Mouse (Mus musculus): ENCODE measurements around the gene Trim41. TPM values are rescaled to one million over a fixed set of nuclear protein-coding genes. Genes with fewer than 3 reads are reported as not detected.

Trim41 gene
- polyA plus RNA-seq, 1 experiment from 2014 or later, result 5.7 TPM

GRCm38 (mm10) chr11:48842378-48842792 lies 25.2 kb upstream of the Trim41 start:
- Histone ChIP-seq H3K9ac (ENCODE audit: low read length) (no peak overlapping the region), H3K4me1 (ENCODE audit: control insufficient read depth, insufficient read depth, low read length) (no peaks in the 10 kb centered on the region), H3K4me3 (ENCODE audit: low read depth, low read length) (no peak overlapping the region), H3K36me3 (ENCODE audit: control insufficient read depth, insufficient read depth, low read length) (no peaks in the 10 kb centered on the region), H3K27me3 (ENCODE audit: control insufficient read depth, insufficient read depth, low read length) (no peaks in the 10 kb centered on the region), H3K9me3 (ENCODE audit: control insufficient read depth, low read length) (no peaks in the 10 kb centered on the region), H3K27ac (replicated peaks; ENCODE audit: low read depth, low read length) (no peak overlapping the region), H3K4me2 (ENCODE audit: low read depth, severe bottlenecking) (no peak overlapping the region)
- 86% methylated on average over 4 of the region's 4 CpGs for WGBS
- DNase-seq (ENCODE audit: low spot score), result no peak
- ATAC-seq (ENCODE audit: insufficient number of reproducible peaks, low FRiP score, low TSS enrichment, low read depth), result no peak

GRCm38 (mm10) chr11:48841213-48841612 lies 24.1 kb upstream of the Trim41 start:
- H3K36me3 ChIP-seq (ENCODE audit: control insufficient read depth, insufficient read depth, low read length), result no peaks in the 10 kb centered on the region
- no peak overlapping the region for H3K4me3 ChIP-seq (ENCODE audit: low read depth, low read length)
- DNase-seq (ENCODE audit: low spot score), result no peak
- H3K4me2 ChIP-seq (ENCODE audit: low read depth, severe bottlenecking), result no peak overlapping the region
- no peaks in the 10 kb centered on the region for H3K4me1 ChIP-seq (ENCODE audit: control insufficient read depth, insufficient read depth, low read length)
- no peaks in the 10 kb centered on the region for H3K9me3 ChIP-seq (ENCODE audit: control insufficient read depth, low read length)
- H3K9ac ChIP-seq (ENCODE audit: low read length), result no peak overlapping the region
- peaks cover 4% of the 10 kb centered on the region for H3K27me3 ChIP-seq (ENCODE audit: control insufficient read depth, insufficient read depth, low read length)
- H3K27ac ChIP-seq (replicated peaks; ENCODE audit: low read depth, low read length), result no peak overlapping the region
- no peak for ATAC-seq (ENCODE audit: insufficient number of reproducible peaks, low FRiP score, low TSS enrichment, low read depth)
- WGBS, result 87% methylated on average over 5 of the region's 5 CpGs

DNA sequence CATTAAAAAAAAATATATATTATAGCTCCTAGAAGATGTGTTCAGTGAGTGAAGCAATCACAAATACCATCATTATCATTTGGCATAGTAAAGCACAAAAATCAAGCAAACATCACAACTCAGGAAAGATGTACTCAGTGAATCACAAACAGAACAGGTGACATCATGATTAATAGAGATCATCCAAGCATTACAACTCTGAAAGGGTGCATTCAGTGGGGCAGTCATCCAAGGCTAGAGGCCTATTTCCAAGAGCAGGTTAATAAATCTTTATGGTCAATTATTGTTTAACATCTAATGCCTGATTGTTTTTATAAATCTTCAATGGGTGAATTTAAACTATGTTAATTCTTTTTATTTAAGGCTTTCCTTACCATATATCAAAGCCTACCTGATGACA lies 23.7 kb upstream of the Trim41 start:
- no peaks in the 10 kb centered on the region for H3K9me3 ChIP-seq (ENCODE audit: control insufficient read depth, low read length)
- H3K27me3 ChIP-seq (ENCODE audit: control insufficient read depth, insufficient read depth, low read length), result peaks cover 5% of the 10 kb centered on the region
- no peak overlapping the region for H3K9ac ChIP-seq (ENCODE audit: low read length)

GRCm38 (mm10) chr11:48838879-48839680 lies 21.9 kb upstream of the Trim41 start:
- H3K4me1 ChIP-seq (ENCODE audit: control insufficient read depth, insufficient read depth, low read length), result no peaks in the 10 kb centered on the region
- WGBS, result 71% methylated on average over 10 of the region's 10 CpGs
- peaks cover 5% of the 10 kb centered on the region for H3K27me3 ChIP-seq (ENCODE audit: control insufficient read depth, insufficient read depth, low read length)
- no peak for ATAC-seq (ENCODE audit: insufficient number of reproducible peaks, low FRiP score, low TSS enrichment, low read depth)
- no peaks in the 10 kb centered on the region for H3K9me3 ChIP-seq (ENCODE audit: control insufficient read depth, low read length)
- no peak for DNase-seq (ENCODE audit: low spot score)
- peak overlapping the region; percentile 95 for H3K4me2 ChIP-seq (ENCODE audit: low read depth, severe bottlenecking)
- no peak overlapping the region for H3K9ac ChIP-seq (ENCODE audit: low read length)
- H3K27ac ChIP-seq (replicated peaks; ENCODE audit: low read depth, low read length), result no peak overlapping the region
- no peak overlapping the region for H3K4me3 ChIP-seq (ENCODE audit: low read depth, low read length)
- H3K36me3 ChIP-seq (ENCODE audit: control insufficient read depth, insufficient read depth, low read length), result no peaks in the 10 kb centered on the region

More for the DNA sequence above, 23.7 kb upstream of the Trim41 start:
- DNase-seq (ENCODE audit: low spot score) (no peak), ATAC-seq (ENCODE audit: insufficient number of reproducible peaks, low FRiP score, low TSS enrichment, low read depth) (no peak)
- Histone ChIP-seq H3K36me3 (ENCODE audit: control insufficient read depth, insufficient read depth, low read length) (no peaks in the 10 kb centered on the region), H3K4me2 (ENCODE audit: low read depth, severe bottlenecking) (no peak overlapping the region), H3K4me3 (ENCODE audit: low read depth, low read length) (no peak overlapping the region), H3K27ac (replicated peaks; ENCODE audit: low read depth, low read length) (no peak overlapping the region), H3K4me1 (ENCODE audit: control insufficient read depth, insufficient read depth, low read length) (no peaks in the 10 kb centered on the region)

DNA sequence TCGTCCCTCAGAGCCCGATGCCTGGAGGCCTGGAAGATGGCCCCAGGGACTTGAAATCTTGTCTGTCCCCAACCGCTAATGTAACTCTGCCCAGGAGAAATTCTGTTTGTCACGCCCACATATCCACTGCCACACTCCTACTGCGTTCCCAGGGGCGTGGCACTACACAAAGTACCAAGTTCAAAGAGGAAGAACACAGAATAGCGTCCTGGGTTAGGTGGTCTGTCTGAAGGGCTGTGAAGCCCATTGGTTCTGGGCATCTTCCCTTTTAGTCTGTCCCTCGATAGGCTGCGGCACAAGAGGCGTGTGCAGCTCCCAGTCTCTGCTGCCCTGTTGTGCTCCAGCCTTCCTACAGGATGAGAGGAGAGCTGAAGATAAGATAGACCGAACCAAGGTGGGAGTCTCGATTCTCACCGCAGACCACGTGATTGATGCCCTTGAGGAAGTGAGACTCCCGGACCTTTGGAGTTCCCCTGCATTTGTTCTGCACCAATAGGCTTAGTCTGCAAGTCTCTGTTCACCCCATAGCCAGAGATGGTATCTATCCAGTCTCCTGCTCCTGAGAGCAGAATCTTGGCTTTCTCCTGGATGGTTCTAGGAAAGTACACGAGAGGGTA lies 21.1 kb upstream of the Trim41 start:
- Histone ChIP-seq H3K4me3 (ENCODE audit: low read depth, low read length) (peak overlapping the region; percentile 91), H3K27ac (replicated peaks; ENCODE audit: low read depth, low read length) (no peak overlapping the region), H3K4me1 (ENCODE audit: control insufficient read depth, insufficient read depth, low read length) (no peaks in the 10 kb centered on the region), H3K27me3 (ENCODE audit: control insufficient read depth, insufficient read depth, low read length) (peaks cover 5% of the 10 kb centered on the region), H3K36me3 (ENCODE audit: control insufficient read depth, insufficient read depth, low read length) (no peaks in the 10 kb centered on the region), H3K9ac (ENCODE audit: low read length) (peak overlapping the region; percentile 2), H3K9me3 (ENCODE audit: control insufficient read depth, low read length) (no peaks in the 10 kb centered on the region), H3K4me2 (ENCODE audit: low read depth, severe bottlenecking) (peak overlapping the region; percentile 95)
- DNase-seq (ENCODE audit: low spot score), result no peak
- 4% methylated on average over 16 of the region's 16 CpGs for WGBS
- ATAC-seq (ENCODE audit: insufficient number of reproducible peaks, low FRiP score, low TSS enrichment, low read depth), result no peak

DNA sequence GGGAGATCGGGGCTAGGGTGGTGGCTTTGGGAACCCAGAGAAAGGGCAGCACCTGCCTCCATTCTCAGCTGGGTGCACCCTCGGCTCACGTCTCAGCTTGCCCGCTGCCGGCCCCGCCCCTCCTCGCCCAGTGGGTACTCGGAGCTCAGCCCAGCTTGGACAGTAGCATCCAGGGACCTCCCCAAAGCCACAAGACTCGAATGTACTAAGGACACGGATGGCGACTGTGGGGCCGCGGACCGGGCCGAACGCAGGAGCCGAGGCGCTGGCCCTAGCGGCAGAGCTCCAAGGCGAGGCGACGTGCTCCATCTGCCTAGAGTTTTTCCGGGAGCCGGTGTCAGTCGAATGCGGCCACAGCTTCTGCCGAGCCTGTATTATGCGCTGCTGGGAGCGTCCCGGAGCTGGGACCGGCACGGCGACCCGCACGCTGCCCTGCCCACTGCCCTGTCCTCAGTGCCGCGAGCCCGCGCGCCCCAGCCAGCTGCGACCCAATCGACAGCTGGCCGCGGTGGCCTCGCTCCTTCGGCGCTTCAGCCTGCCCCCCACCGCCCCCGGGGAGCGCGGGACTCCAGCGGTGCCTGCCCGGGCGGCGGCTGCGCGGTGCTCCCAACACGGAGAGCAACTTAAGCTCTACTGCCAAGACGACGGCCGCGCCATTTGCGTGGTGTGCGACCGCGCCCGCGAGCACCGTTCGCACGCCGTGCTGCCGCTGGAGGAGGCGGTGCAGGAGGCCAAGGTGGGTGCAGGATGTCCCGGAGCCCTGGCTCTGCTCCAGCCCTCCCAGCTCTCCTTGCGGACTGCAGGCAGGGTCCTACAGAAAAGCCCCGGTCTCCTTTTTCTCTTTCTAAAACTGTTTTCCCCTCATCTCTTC lies 20.4 kb upstream of the Trim41 start:
- no peaks in the 10 kb centered on the region for H3K36me3 ChIP-seq (ENCODE audit: control insufficient read depth, insufficient read depth, low read length)

DNA sequence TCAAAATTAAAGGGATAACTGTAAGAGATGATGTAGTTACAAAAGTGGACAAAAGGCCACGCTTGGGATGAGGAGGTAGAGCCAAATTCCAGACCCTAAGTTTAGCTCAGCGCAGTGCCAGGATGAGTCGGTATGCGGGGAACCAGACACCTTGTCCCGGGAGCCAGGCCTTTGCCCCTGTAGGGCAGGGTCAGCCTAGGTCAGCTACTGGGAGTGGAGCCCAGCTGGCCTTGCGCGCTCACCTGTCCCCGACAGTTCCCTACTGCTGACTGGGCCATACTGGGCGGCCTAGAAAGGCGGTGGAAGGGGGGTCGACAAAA lies 19.8 kb upstream of the Trim41 start:
- Histone ChIP-seq H3K4me2 (ENCODE audit: low read depth, severe bottlenecking) (peak overlapping the region; percentile 95), H3K4me1 (ENCODE audit: control insufficient read depth, insufficient read depth, low read length) (no peaks in the 10 kb centered on the region), H3K9me3 (ENCODE audit: control insufficient read depth, low read length) (no peaks in the 10 kb centered on the region), H3K27me3 (ENCODE audit: control insufficient read depth, insufficient read depth, low read length) (peaks cover 5% of the 10 kb centered on the region), H3K4me3 (ENCODE audit: low read depth, low read length) (peak overlapping the region; percentile 91), H3K27ac (replicated peaks; ENCODE audit: low read depth, low read length) (no peak overlapping the region), H3K9ac (ENCODE audit: low read length) (no peak overlapping the region), H3K36me3 (ENCODE audit: control insufficient read depth, insufficient read depth, low read length) (no peaks in the 10 kb centered on the region)
- ATAC-seq (ENCODE audit: insufficient number of reproducible peaks, low FRiP score, low TSS enrichment, low read depth) (no peak), DNase-seq (ENCODE audit: low spot score) (no peak)
- 8% methylated on average over 11 of the region's 11 CpGs for WGBS

More for the DNA sequence above, 20.4 kb upstream of the Trim41 start:
- Histone ChIP-seq H3K9me3 (ENCODE audit: control insufficient read depth, low read length) (no peaks in the 10 kb centered on the region), H3K27ac (replicated peaks; ENCODE audit: low read depth, low read length) (no peak overlapping the region), H3K27me3 (ENCODE audit: control insufficient read depth, insufficient read depth, low read length) (peaks cover 5% of the 10 kb centered on the region), H3K4me3 (ENCODE audit: low read depth, low read length) (peak overlapping the region; percentile 91), H3K4me2 (ENCODE audit: low read depth, severe bottlenecking) (peak overlapping the region; percentile 95), H3K9ac (ENCODE audit: low read length) (peak overlapping the region; percentile 2), H3K4me1 (ENCODE audit: control insufficient read depth, insufficient read depth, low read length) (no peaks in the 10 kb centered on the region)
- under 1% methylated on average over 73 of the region's 77 CpGs for WGBS
- peak; percentile 11; the same call in 1 of the 2 replicates for ATAC-seq (ENCODE audit: insufficient number of reproducible peaks, low FRiP score, low TSS enrichment, low read depth)
- peak; percentile 65 for DNase-seq (ENCODE audit: low spot score)

DNA sequence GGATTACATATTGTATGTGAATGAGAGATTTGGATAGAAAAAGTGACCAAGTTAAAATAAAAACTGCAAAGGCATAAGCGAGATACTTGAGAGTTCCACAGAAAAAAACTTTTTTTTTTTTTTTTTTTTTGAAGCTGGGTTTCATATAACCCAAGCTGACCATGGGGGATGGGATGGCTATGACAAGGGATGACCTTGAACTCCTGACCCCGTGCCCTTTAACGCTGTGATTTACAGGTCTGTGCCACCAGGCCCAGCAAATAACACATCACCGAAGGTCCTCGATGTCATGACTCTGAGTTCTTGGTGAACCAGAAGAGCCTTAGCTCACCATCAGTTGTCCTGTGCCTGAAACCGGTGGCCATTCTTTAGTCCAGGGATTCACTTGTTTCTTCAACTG lies 18.8 kb upstream of the Trim41 start:
- DNase-seq (ENCODE audit: low spot score) (no peak), ATAC-seq (ENCODE audit: insufficient number of reproducible peaks, low FRiP score, low TSS enrichment, low read depth) (no peak)
- no peak overlapping the region for H3K9ac ChIP-seq (ENCODE audit: low read length)
- peaks cover 5% of the 10 kb centered on the region for H3K27me3 ChIP-seq (ENCODE audit: control insufficient read depth, insufficient read depth, low read length)
- H3K4me1 ChIP-seq (ENCODE audit: control insufficient read depth, insufficient read depth, low read length), result no peaks in the 10 kb centered on the region
- H3K4me3 ChIP-seq (ENCODE audit: low read depth, low read length), result no peak overlapping the region
- whole genome bisulfite sequencing, result 68% methylated on average over 6 of the region's 6 CpGs
- no peaks in the 10 kb centered on the region for H3K9me3 ChIP-seq (ENCODE audit: control insufficient read depth, low read length)
- H3K27ac ChIP-seq (replicated peaks; ENCODE audit: low read depth, low read length), result no peak overlapping the region
- no peak overlapping the region for H3K4me2 ChIP-seq (ENCODE audit: low read depth, severe bottlenecking)
- H3K36me3 ChIP-seq (ENCODE audit: control insufficient read depth, insufficient read depth, low read length), result no peaks in the 10 kb centered on the region
